Mouse (Mus musculus): ENCODE results near the gene Grhl1. TPM values are rescaled to one million over a fixed set of nuclear protein-coding genes. Genes with fewer than 3 reads are reported as not detected.

Grhl1 gene
- polyA plus RNA-seq, 1 experiment = 0.71 TPM

- WGBS = 89% methylated on average over 8 of the region's 8 CpGs
Observed at GRCm38 (mm10) chr12:24584835-24585234, 12.8 kb downstream of the Grhl1 start.

GRCm38 (mm10) chr12:24586193-24586592 lies 14.1 kb downstream of the Grhl1 start:
- DNase-seq (ENCODE audit: low read depth, low spot score) = no peak
- 70% methylated on average over 7 of the region's 7 CpGs for WGBS

More at GRCm38 (mm10) chr12:24584835-24585234, 12.8 kb downstream of the Grhl1 start:
- no peak for DNase-seq (ENCODE audit: low read depth, low spot score)

- 83% methylated on average over 7 of the region's 7 CpGs for WGBS
Observed at GRCm38 (mm10) chr12:24590371-24590770, 18.3 kb downstream of the Grhl1 start.

GRCm38 (mm10) chr12:24592055-24592454 lies 20.0 kb downstream of the Grhl1 start:
- no peak for DNase-seq (ENCODE audit: low read depth, low spot score)
- 78% methylated on average over 9 of the region's 9 CpGs for WGBS

More at GRCm38 (mm10) chr12:24590371-24590770, 18.3 kb downstream of the Grhl1 start:
- no peak for DNase-seq (ENCODE audit: low read depth, low spot score)

GRCm38 (mm10) chr12:24592956-24593672 lies 21.0 kb downstream of the Grhl1 start:
- no peak for DNase-seq (ENCODE audit: low read depth, low spot score)
- 2% methylated on average over 22 of the region's 22 CpGs for WGBS

- DNase-seq (ENCODE audit: low read depth, low spot score) = no peak
- WGBS = 81% methylated on average over 6 of the region's 6 CpGs
Observed at GRCm38 (mm10) chr12:24597376-24597775, 25.3 kb downstream of the Grhl1 start.

- DNase-seq (ENCODE audit: low read depth, low spot score) = no peak
- WGBS = 74% methylated on average over 8 of the region's 8 CpGs
Observed at GRCm38 (mm10) chr12:24599366-24599895, 27.3 kb downstream of the Grhl1 start.

- WGBS = 84% methylated on average over 7 of the region's 7 CpGs
- DNase-seq (ENCODE audit: low read depth, low spot score) = no peak
Observed at GRCm38 (mm10) chr12:24600074-24600473, 28.0 kb downstream of the Grhl1 start.

GRCm38 (mm10) chr12:24600806-24601205 lies 28.7 kb downstream of the Grhl1 start:
- 3% methylated on average over 9 of the region's 9 CpGs for WGBS
- peak; percentile 42 for DNase-seq (ENCODE audit: low read depth, low spot score)

GRCm38 (mm10) chr12:24603266-24603665 lies 31.2 kb downstream of the Grhl1 start:
- WGBS = 40% methylated on average over 2 of the region's 2 CpGs
- peak; percentile 16 for DNase-seq (ENCODE audit: low read depth, low spot score)

GRCm38 (mm10) chr12:24606166-24606565 lies 34.1 kb downstream of the Grhl1 start:
- no peak for DNase-seq (ENCODE audit: low read depth, low spot score)
- WGBS = 74% methylated on average over 10 of the region's 10 CpGs

- 81% methylated on average over 6 of the region's 6 CpGs for WGBS
- DNase-seq (ENCODE audit: low read depth, low spot score) = no peak
Observed at GRCm38 (mm10) chr12:24612591-24612990, 40.5 kb downstream of the Grhl1 start.

GRCm38 (mm10) chr12:24614452-24615075 lies 42.5 kb downstream of the Grhl1 start:
- 69% methylated on average over 17 of the region's 17 CpGs for WGBS
- DNase-seq (ENCODE audit: low read depth, low spot score) = no peak

GRCm38 (mm10) chr12:24615140-24615539 lies 43.1 kb downstream of the Grhl1 start:
- DNase-seq (ENCODE audit: low read depth, low spot score) = no peak

GRCm38 (mm10) chr12:24619436-24619835 lies 47.4 kb downstream of the Grhl1 start:
- WGBS = 43% methylated on average over 4 of the region's 4 CpGs
- no peak for DNase-seq (ENCODE audit: low read depth, low spot score)

More at GRCm38 (mm10) chr12:24615140-24615539, 43.1 kb downstream of the Grhl1 start:
- 54% methylated on average over 3 of the region's 3 CpGs for WGBS

GRCm38 (mm10) chr12:24623486-24624251 lies 51.6 kb downstream of the Grhl1 start:
- WGBS = 47% methylated on average over 12 of the region's 12 CpGs
- DNase-seq (ENCODE audit: low read depth, low spot score) = no peak

- WGBS = 77% methylated on average over 5 of the region's 5 CpGs
- no peak for DNase-seq (ENCODE audit: low read depth, low spot score)
Observed at GRCm38 (mm10) chr12:24626401-24626800, 54.3 kb downstream of the Grhl1 start.

GRCm38 (mm10) chr12:24627215-24627614 lies 55.1 kb downstream of the Grhl1 start:
- 55% methylated on average over 3 of the region's 3 CpGs for WGBS
- DNase-seq (ENCODE audit: low read depth, low spot score) = no peak

GRCm38 (mm10) chr12:24630220-24630619 lies 58.1 kb downstream of the Grhl1 start:
- WGBS = 33% methylated on average over 1 of the region's 1 CpGs
- no peak for DNase-seq (ENCODE audit: low read depth, low spot score)

- 74% methylated on average over 4 of the region's 4 CpGs for WGBS
- DNase-seq (ENCODE audit: low read depth, low spot score) = no peak
Observed at GRCm38 (mm10) chr12:24632404-24632803, 60.3 kb downstream of the Grhl1 start.
